Mouse (Mus musculus) stomach, postnatal 0 days (tissue): ENCODE data around the gene Ly9.

Source experiments
- CTCF ChIP-seq: IDR thresholded peaks from 2 replicates; pipeline ENCODE4 v1.5.1; 2016; ENCODE audit warnings: antibody characterized with exemption, low read depth, mild to moderate bottlenecking, moderate library complexity
- EP300 ChIP-seq: optimal IDR thresholded peaks from 2 replicates; pipeline ENCODE3; 2016; ENCODE audit warnings: antibody characterized with exemption

DNA sequence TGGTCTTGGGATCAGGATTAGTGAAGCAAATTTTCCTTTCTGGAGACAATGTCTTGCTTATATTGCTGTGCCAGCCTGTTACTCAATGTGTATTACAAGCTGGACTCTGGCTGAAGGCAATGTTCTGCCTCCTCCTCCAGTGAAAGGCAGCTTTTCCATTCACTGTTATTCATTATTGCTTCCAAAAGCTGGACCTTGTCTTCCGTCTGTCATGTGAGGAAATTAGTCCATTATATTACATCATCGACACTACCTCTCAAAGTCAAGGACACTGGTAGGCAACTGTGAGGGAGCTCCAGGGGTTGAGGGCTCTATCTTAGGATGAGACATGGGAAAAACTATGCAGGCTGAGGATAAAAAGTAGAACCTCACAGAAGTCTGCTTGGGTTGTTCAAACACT, 50.8 kb downstream of the Ly9 start:
- TF ChIP-seq CTCF = no peak
- no peak for TF ChIP-seq EP300
